Mouse (Mus musculus) testis, postnatal 10 days (tissue): ENCODE data around the gene Ubtd2.
"Not testable (repeated sequence)": the region's sequence is repeated elsewhere in the genome, so short reads cannot be mapped to it uniquely, and the experiment has no call there.

Experiments
- DNase-seq: peaks from one replicate; pipeline ENCODE4 v3.0.0; 2021; ENCODE audit warnings: low spot score

Gene Ubtd2

GRCm38 (mm10) chr11:32464282-32464681 is 9.1 kb downstream of the Ubtd2 start:
- no peak for DNase-seq

GRCm38 (mm10) chr11:32471925-32472324 is 16.8 kb downstream of the Ubtd2 start:
- no peak for DNase-seq

- DNase-seq = no peak
Measured at GRCm38 (mm10) chr11:32474725-32475124, 19.6 kb downstream of the Ubtd2 start.

GRCm38 (mm10) chr11:32475487-32476236 is 20.5 kb downstream of the Ubtd2 start:
- no peak for DNase-seq

- no peak for DNase-seq
Measured at GRCm38 (mm10) chr11:32481525-32481924, 26.4 kb downstream of the Ubtd2 start.

- DNase-seq = no peak
Measured at GRCm38 (mm10) chr11:32485290-32485689, 30.1 kb downstream of the Ubtd2 start.

- no peak for DNase-seq
Measured at GRCm38 (mm10) chr11:32486621-32487020, 31.5 kb downstream of the Ubtd2 start.

- DNase-seq = no peak
Measured at GRCm38 (mm10) chr11:32487501-32487900, 32.3 kb downstream of the Ubtd2 start.

- no peak for DNase-seq
Measured at GRCm38 (mm10) chr11:32488344-32488743, 33.2 kb downstream of the Ubtd2 start.

- DNase-seq = no peak
Measured at GRCm38 (mm10) chr11:32488808-32489670, 33.9 kb downstream of the Ubtd2 start.

GRCm38 (mm10) chr11:32491079-32491478 is 35.9 kb downstream of the Ubtd2 start:
- DNase-seq = no peak

GRCm38 (mm10) chr11:32493312-32493711 is 38.1 kb downstream of the Ubtd2 start:
- no peak for DNase-seq

- no peak for DNase-seq
Measured at GRCm38 (mm10) chr11:32495283-32495682, 40.1 kb downstream of the Ubtd2 start.

- DNase-seq = peak; percentile 80
Measured at GRCm38 (mm10) chr11:32498757-32499535, 43.8 kb downstream of the Ubtd2 start.

GRCm38 (mm10) chr11:32499931-32500330 is 44.8 kb downstream of the Ubtd2 start:
- no peak for DNase-seq

- no peak for DNase-seq
Measured at GRCm38 (mm10) chr11:32503711-32504110, 48.5 kb downstream of the Ubtd2 start.

GRCm38 (mm10) chr11:32505091-32505739 is 50.0 kb downstream of the Ubtd2 start:
- no peak for DNase-seq

GRCm38 (mm10) chr11:32510930-32511329 is 55.8 kb downstream of the Ubtd2 start:
- no peak for DNase-seq

GRCm38 (mm10) chr11:32514853-32515252 is 59.7 kb downstream of the Ubtd2 start:
- DNase-seq = not testable (repeated sequence)

- no peak for DNase-seq
Measured at GRCm38 (mm10) chr11:32516091-32516490, 60.9 kb downstream of the Ubtd2 start.

- no peak for DNase-seq
Measured at GRCm38 (mm10) chr11:32516916-32517712, 61.9 kb downstream of the Ubtd2 start.
